Mouse (Mus musculus): ENCODE results near the gene Il17rc.

- no peak for TF ChIP-seq HCFC1 (IDR thresholded peaks at IDR 0.05; ENCODE audit: borderline replicate concordance, insufficient read depth, low read length)
- no peak for TF ChIP-seq CHD2 (IDR thresholded peaks at IDR 0.05; ENCODE audit: low read depth, low read length)
- no peak for TF ChIP-seq ZNF384 (IDR thresholded peaks at IDR 0.05; ENCODE audit: low read depth, low read length)
- TF ChIP-seq MAFK (IDR thresholded peaks at IDR 0.05; ENCODE audit: insufficient read depth, low read depth, low read length) = no peak
- TF ChIP-seq ZC3H11A (IDR thresholded peaks at IDR 0.05; ENCODE audit: borderline replicate concordance, low read depth, low read length) = no peak
These were observed 7.2 kb upstream of the Il17rc start for GRCm38 (mm10) chr6:113464040-113464439.

All from ES-E14 (cell line).